Mouse (Mus musculus): Measurements from ENCODE around the gene Cfap73. TPM values are rescaled to one million over a fixed set of nuclear protein-coding genes. Genes with fewer than 3 reads are reported as not detected.

The Cfap73 gene
- polyA plus RNA-seq, 1 experiment from 2014 or later = not detected

Other genes starting within 250 kb of the Cfap73 start
- 42.0 and 46.0 TPM in 2 replicates for gene Lhx5, start 202.5 kb downstream of the Cfap73 start, polyA plus RNA-seq (2015; fragmentation: Nextera tagmentation; extraction: Ambion mirVana)
- 5.2 and 6.9 TPM in 2 replicates for gene Sdsl, start 161.4 kb downstream of the Cfap73 start, polyA plus RNA-seq (2015; fragmentation: Nextera tagmentation; extraction: Ambion mirVana)
- not detected in 2 replicates for gene Sds, start 157.7 kb downstream of the Cfap73 start, polyA plus RNA-seq (2015; fragmentation: Nextera tagmentation; extraction: Ambion mirVana)
- 35.8 and 42.8 TPM in 2 replicates for gene Plbd2, start 130.6 kb downstream of the Cfap73 start, polyA plus RNA-seq (2015; fragmentation: Nextera tagmentation; extraction: Ambion mirVana)
- gene Slc8b1, start 123.1 kb downstream of the Cfap73 start, polyA plus RNA-seq (2015; fragmentation: Nextera tagmentation; extraction: Ambion mirVana) = 3.0 and 3.6 TPM in 2 replicates
- 22.4 and 22.5 TPM in 2 replicates for gene Tpcn1, start 45.6 kb downstream of the Cfap73 start, polyA plus RNA-seq (2015; fragmentation: Nextera tagmentation; extraction: Ambion mirVana)
- 0.94 and 1.0 TPM in 2 replicates for gene Iqcd, start 45.2 kb downstream of the Cfap73 start, polyA plus RNA-seq (2015; fragmentation: Nextera tagmentation; extraction: Ambion mirVana)
- gene Rita1, start 21.6 kb downstream of the Cfap73 start, polyA plus RNA-seq (2015; fragmentation: Nextera tagmentation; extraction: Ambion mirVana) = 19.9 and 25.1 TPM in 2 replicates
- 44.6 and 45.7 TPM in 2 replicates for gene Ddx54, start 21.5 kb downstream of the Cfap73 start, polyA plus RNA-seq (2015; fragmentation: Nextera tagmentation; extraction: Ambion mirVana)
- gene Rasal1, start 14.6 kb upstream of the Cfap73 start, polyA plus RNA-seq (2015; fragmentation: Nextera tagmentation; extraction: Ambion mirVana) = 0.31 TPM in 1 of 2 replicates, not detected in the other
- gene Dtx1, start 77.7 kb upstream of the Cfap73 start, polyA plus RNA-seq (2015; fragmentation: Nextera tagmentation; extraction: Ambion mirVana) = 37.3 and 39.6 TPM in 2 replicates
- gene Oas2, start 115.6 kb upstream of the Cfap73 start, polyA plus RNA-seq (2015; fragmentation: Nextera tagmentation; extraction: Ambion mirVana) = 0.19 and 0.43 TPM in 2 replicates
- gene Oas3, start 143.4 kb upstream of the Cfap73 start, polyA plus RNA-seq (2015; fragmentation: Nextera tagmentation; extraction: Ambion mirVana) = 0.45 and 0.56 TPM in 2 replicates
- 0.14 TPM in 1 of 2 replicates, not detected in the other for gene Oas1e, start 161.3 kb upstream of the Cfap73 start, polyA plus RNA-seq (2015; fragmentation: Nextera tagmentation; extraction: Ambion mirVana)
- gene Oas1c, start 178.3 kb upstream of the Cfap73 start, polyA plus RNA-seq (2015; fragmentation: Nextera tagmentation; extraction: Ambion mirVana) = 0.45 and 0.46 TPM in 2 replicates
- gene Oas1f, start 213.1 kb upstream of the Cfap73 start, polyA plus RNA-seq (2015; fragmentation: Nextera tagmentation; extraction: Ambion mirVana) = not detected in 2 replicates
- gene Oas1h, start 227.2 kb upstream of the Cfap73 start, polyA plus RNA-seq (2015; fragmentation: Nextera tagmentation; extraction: Ambion mirVana) = not detected in 2 replicates